Mouse (Mus musculus): ENCODE data around the gene Mgat4c. TPM values are rescaled to one million over a fixed set of nuclear protein-coding genes. Genes with fewer than 3 reads are reported as not detected.

Gene Mgat4c
- total RNA-seq (2014; rRNA removed) (32.2 and 38.4 TPM in 2 replicates), polyA plus RNA-seq (2015; fragmentation: Nextera tagmentation; extraction: Ambion mirVana) (64.2 and 64.9 TPM in 2 replicates)

DNA sequence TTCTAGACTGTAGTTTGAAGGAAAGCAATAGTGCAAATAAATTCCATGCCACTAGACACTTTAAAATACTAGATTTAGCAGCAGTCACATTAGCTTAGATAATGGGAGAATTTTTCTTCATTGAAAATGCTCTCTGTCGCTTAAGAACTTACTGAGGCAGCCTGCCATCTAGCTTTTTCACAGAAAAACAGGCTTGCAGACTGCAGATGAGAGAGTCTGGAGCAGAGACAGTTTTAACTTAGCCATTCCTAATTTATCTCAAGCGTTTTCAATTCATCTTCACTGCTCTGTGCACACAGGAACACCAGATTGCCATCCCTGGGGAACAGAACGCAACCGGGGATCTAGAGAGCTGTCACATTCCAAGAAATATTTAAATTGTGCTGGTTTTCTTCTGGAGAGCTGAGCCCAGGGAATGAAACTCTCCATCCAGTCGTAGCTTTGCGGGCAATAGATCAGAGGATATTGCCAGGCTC is at the start of gene Mgat4c:
Mgat4c (plus strand) TSS at position 51 of the 476 bp plus-strand sequence.
- WGBS, result 33% methylated on average over 6 of the region's 6 CpGs
- Histone ChIP-seq H3K9ac (replicated peaks; ENCODE audit: low read length) (peak within 1 kb of the TSS; percentile 10; the same call in 1 of the 2 replicates), H3K36me3 (ENCODE audit: insufficient read depth, low read length) (no peaks in the 10 kb centered on the region), H3K27ac (peak within 1 kb of the TSS; percentile 77), H3K4me1 (ENCODE audit: insufficient read depth, low read length) (no peaks in the 10 kb centered on the region), H3K4me3 (ENCODE audit: low read length) (peak within 1 kb of the TSS; percentile 33), H3K27me3 (ENCODE audit: insufficient read depth, low read length) (no peaks in the 10 kb centered on the region), H3K9me3 (ENCODE audit: low read length) (no peaks in the 10 kb centered on the region), H3K4me2 (ENCODE audit: low read depth, low read length) (peak within 1 kb of the TSS; percentile 44)
- peak; percentile 51 for TF ChIP-seq CTCF (IDR thresholded peaks at IDR 0.05; ENCODE audit: low read depth)
- DNase-seq (ENCODE audit: low spot score), result peak; percentile 79
- peak; percentile 58; the same call in 1 of the 2 replicates for ATAC-seq

DNA sequence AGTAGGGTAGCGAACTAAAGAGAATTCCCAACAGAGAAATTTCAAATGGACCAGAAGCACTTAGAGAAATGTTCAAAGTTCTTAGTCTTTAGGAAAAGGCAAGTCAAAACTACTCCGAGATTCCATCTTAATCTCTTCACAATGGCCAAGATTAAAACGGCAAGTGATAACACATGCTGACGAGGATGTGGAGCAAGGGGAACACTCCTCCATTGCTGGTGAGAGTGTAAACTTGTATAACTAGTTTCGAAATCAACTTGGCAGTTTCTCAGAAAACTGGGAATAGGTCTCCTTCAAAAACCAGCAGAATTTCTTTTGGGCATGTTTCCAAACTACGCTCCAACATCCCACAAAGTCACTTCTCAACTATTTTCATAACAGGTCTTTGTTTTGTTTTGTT is 46.0 kb upstream of the Mgat4c start:
- Histone ChIP-seq H3K9ac (replicated peaks; ENCODE audit: low read length) (no peak overlapping the region), H3K9me3 (ENCODE audit: low read length) (no peaks in the 10 kb centered on the region), H3K27me3 (ENCODE audit: insufficient read depth, low read length) (no peaks in the 10 kb centered on the region), H3K27ac (no peak overlapping the region), H3K4me1 (ENCODE audit: insufficient read depth, low read length) (no peaks in the 10 kb centered on the region), H3K4me2 (ENCODE audit: low read depth, low read length) (no peak overlapping the region), H3K4me3 (ENCODE audit: low read length) (no peak overlapping the region), H3K36me3 (ENCODE audit: insufficient read depth, low read length) (no peaks in the 10 kb centered on the region)
- no peak for ATAC-seq
- DNase-seq (ENCODE audit: low spot score), result no peak
- TF ChIP-seq CTCF (IDR thresholded peaks at IDR 0.05; ENCODE audit: low read depth), result no peak
- 91% methylated on average over 6 of the region's 6 CpGs for WGBS

DNA sequence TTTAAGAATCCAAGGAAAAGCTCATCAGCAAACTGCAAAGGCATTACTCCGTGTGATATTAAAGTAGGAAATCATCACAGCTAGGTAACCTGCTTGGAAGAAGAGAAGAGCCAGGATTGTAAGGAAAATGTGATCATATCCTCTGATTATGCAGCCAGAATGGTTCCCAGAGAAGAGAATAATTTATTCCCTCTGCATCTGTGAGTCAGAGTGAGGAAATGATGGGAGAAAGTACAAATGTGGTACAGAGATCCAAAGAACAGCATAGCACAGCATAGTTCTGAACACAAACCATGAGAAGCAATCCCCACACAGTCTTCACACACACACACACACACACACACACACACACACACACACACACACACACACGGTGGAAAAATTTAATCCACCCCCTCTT is 40.2 kb upstream of the Mgat4c start:
- Histone ChIP-seq H3K27me3 (ENCODE audit: insufficient read depth, low read length) (no peaks in the 10 kb centered on the region), H3K4me3 (ENCODE audit: low read length) (no peak overlapping the region), H3K27ac (no peak overlapping the region), H3K9me3 (ENCODE audit: low read length) (no peaks in the 10 kb centered on the region), H3K9ac (replicated peaks; ENCODE audit: low read length) (no peak overlapping the region), H3K36me3 (ENCODE audit: insufficient read depth, low read length) (no peaks in the 10 kb centered on the region), H3K4me1 (ENCODE audit: insufficient read depth, low read length) (no peaks in the 10 kb centered on the region), H3K4me2 (ENCODE audit: low read depth, low read length) (no peak overlapping the region)
- no peak for DNase-seq (ENCODE audit: low spot score)
- WGBS, result 81% methylated on average over 2 of the region's 2 CpGs
- no peak for ATAC-seq
- no peak for TF ChIP-seq CTCF (IDR thresholded peaks at IDR 0.05; ENCODE audit: low read depth)

DNA sequence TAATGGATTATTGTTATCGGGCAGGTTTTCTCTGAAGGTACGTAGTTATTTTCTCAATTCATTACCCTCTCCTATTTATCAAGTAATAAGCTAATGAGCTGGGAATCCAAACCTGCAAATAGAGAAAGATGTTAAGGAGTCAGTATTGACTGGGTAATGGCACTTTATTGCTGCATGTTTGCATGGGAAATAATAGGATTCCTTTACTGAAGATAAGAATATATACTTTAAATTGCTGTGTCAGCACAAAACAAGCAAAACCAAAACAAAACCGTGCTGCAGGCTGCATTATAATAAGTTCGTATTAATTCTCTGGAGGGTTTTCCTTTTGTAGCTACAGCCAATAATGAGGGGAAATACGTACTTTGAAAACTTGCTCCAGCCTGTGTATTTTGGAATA is 627 bp downstream of the Mgat4c start:
- ATAC-seq (0 out of 2 replicates have a peak, but pooled peaks have one; percentile 10), DNase-seq (ENCODE audit: low spot score) (no peak)
- 47% methylated on average over 5 of the region's 5 CpGs for WGBS
- H3K4me1 ChIP-seq (ENCODE audit: insufficient read depth, low read length), result no peaks in the 10 kb centered on the region
- TF ChIP-seq CTCF (IDR thresholded peaks at IDR 0.05; ENCODE audit: low read depth), result no peak
- H3K27ac ChIP-seq, result peak overlapping the region; percentile 77; the same call in 1 of the 2 replicates
- H3K4me3 ChIP-seq (ENCODE audit: low read length), result peak overlapping the region; percentile 33
- no peaks in the 10 kb centered on the region for H3K27me3 ChIP-seq (ENCODE audit: insufficient read depth, low read length)
- H3K36me3 ChIP-seq (ENCODE audit: insufficient read depth, low read length), result no peaks in the 10 kb centered on the region
- H3K9ac ChIP-seq (replicated peaks; ENCODE audit: low read length), result peak overlapping the region; percentile 10; the same call in 1 of the 2 replicates
- no peaks in the 10 kb centered on the region for H3K9me3 ChIP-seq (ENCODE audit: low read length)
- peak overlapping the region; percentile 44 for H3K4me2 ChIP-seq (ENCODE audit: low read depth, low read length)

DNA sequence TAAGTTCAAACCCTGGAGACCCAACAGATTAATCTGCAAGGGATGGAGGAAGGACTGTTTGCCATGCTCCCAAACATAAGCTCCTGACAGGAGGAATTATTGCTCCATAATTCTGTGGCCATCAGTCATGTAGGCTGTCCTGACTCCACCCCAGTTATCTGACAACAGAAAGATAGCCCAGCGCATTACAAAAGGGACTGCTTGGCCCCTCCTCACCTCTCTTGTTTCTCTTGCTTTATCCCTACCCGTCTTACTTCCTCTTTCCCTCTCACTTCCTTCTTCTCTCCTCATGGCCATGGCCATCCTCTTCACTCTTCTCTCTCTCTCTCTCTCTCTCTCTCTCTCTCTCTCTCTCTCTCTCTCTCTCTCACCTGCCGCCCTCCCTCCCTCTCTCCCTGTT is 80.5 kb downstream of the Mgat4c start:
- ATAC-seq, result no peak
- H3K9me3 ChIP-seq (ENCODE audit: low read length), result no peaks in the 10 kb centered on the region
- TF ChIP-seq CTCF (IDR thresholded peaks at IDR 0.05; ENCODE audit: low read depth), result no peak
- H3K9ac ChIP-seq (replicated peaks; ENCODE audit: low read length), result no peak overlapping the region
- 87% methylated on average over 3 of the region's 3 CpGs for WGBS
- H3K27ac ChIP-seq, result no peak overlapping the region
- H3K4me3 ChIP-seq (ENCODE audit: low read length), result no peak overlapping the region
- H3K4me1 ChIP-seq (ENCODE audit: insufficient read depth, low read length), result no peaks in the 10 kb centered on the region
- H3K27me3 ChIP-seq (ENCODE audit: insufficient read depth, low read length), result no peaks in the 10 kb centered on the region
- no peak overlapping the region for H3K4me2 ChIP-seq (ENCODE audit: low read depth, low read length)
- DNase-seq (ENCODE audit: low spot score), result no peak
- H3K36me3 ChIP-seq (ENCODE audit: insufficient read depth, low read length), result no peaks in the 10 kb centered on the region

DNA sequence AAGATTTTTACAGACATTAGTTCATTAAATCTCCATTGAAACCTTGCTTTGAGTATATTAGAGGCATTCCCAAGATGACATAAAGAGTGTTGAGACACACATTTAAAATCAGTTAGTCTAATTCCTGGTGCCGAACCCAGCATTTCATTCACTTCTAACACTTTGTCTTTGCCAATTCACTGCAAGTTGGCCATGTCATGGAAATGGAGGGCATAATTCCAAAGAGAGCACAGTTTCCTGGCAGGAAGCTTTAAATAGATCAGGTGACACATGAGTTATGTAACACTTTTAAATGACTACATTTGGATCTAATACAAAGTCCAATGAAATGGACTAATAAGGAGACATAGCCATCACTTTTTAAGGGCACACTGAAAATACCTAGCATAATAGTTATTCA is 89.4 kb downstream of the Mgat4c start:
- H3K27ac ChIP-seq, result no peak overlapping the region
- no peak for TF ChIP-seq CTCF (IDR thresholded peaks at IDR 0.05; ENCODE audit: low read depth)
- H3K4me1 ChIP-seq (ENCODE audit: insufficient read depth, low read length), result no peaks in the 10 kb centered on the region
- H3K9me3 ChIP-seq (ENCODE audit: low read length), result no peaks in the 10 kb centered on the region
- DNase-seq (ENCODE audit: low spot score) (no peak), ATAC-seq (no peak)
- H3K4me3 ChIP-seq (ENCODE audit: low read length), result no peak overlapping the region
- no peak overlapping the region for H3K9ac ChIP-seq (replicated peaks; ENCODE audit: low read length)
- H3K36me3 ChIP-seq (ENCODE audit: insufficient read depth, low read length), result no peaks in the 10 kb centered on the region
- 66% methylated on average over 1 of the region's 1 CpGs for WGBS
- no peak overlapping the region for H3K4me2 ChIP-seq (ENCODE audit: low read depth, low read length)
- H3K27me3 ChIP-seq (ENCODE audit: insufficient read depth, low read length), result no peaks in the 10 kb centered on the region

DNA sequence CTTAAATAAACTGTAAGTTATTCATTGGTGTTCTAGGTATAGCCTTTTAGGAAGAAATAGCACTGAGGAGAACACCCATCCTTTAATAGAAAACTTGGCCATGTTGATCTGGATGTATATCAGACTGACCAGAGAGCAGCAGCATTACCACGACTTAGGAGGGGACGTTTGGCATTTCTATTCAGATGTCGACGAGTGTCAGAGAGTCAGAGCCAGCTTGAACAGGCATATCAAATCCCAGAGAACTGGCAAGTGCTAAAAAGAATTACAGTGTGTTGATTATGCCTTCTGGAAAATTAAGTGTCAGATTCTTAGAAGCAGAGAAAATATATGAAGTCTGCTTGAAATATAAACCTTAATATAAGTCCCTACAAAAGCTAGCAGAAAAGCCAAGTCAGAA is 89.9 kb downstream of the Mgat4c start:
- H3K4me1 ChIP-seq (ENCODE audit: insufficient read depth, low read length), result no peaks in the 10 kb centered on the region
- H3K27me3 ChIP-seq (ENCODE audit: insufficient read depth, low read length), result no peaks in the 10 kb centered on the region
- H3K4me3 ChIP-seq (ENCODE audit: low read length), result no peak overlapping the region
- no peak overlapping the region for H3K9ac ChIP-seq (replicated peaks; ENCODE audit: low read length)
- TF ChIP-seq CTCF (IDR thresholded peaks at IDR 0.05; ENCODE audit: low read depth), result no peak
- no peak for DNase-seq (ENCODE audit: low spot score)
- no peak overlapping the region for H3K27ac ChIP-seq
- no peak for ATAC-seq
- no peak overlapping the region for H3K4me2 ChIP-seq (ENCODE audit: low read depth, low read length)
- no peaks in the 10 kb centered on the region for H3K36me3 ChIP-seq (ENCODE audit: insufficient read depth, low read length)
- H3K9me3 ChIP-seq (ENCODE audit: low read length), result no peaks in the 10 kb centered on the region
- 52% methylated on average over 4 of the region's 4 CpGs for WGBS

Data from hindbrain, postnatal 0 days (tissue).